Mouse (Mus musculus) adrenal gland, postnatal 0 days (tissue): ENCODE measurements around the gene Nudt2. TPM values are rescaled to one million over a fixed set of nuclear protein-coding genes. Genes with fewer than 3 reads are reported as not detected.

Experiments
- polyA plus RNA-seq: library from polyadenylated mRNA; unstranded; fragments of >200 nt; fragmentation: Nextera tagmentation; extraction: Ambion mirVana; gene quantifications from 2 replicates; pipeline ENCODE4 v1.2.1, GENCODE M21; 2015

The Nudt2 gene
- polyA plus RNA-seq = 74.3 and 75.2 TPM in 2 replicates

DNA sequence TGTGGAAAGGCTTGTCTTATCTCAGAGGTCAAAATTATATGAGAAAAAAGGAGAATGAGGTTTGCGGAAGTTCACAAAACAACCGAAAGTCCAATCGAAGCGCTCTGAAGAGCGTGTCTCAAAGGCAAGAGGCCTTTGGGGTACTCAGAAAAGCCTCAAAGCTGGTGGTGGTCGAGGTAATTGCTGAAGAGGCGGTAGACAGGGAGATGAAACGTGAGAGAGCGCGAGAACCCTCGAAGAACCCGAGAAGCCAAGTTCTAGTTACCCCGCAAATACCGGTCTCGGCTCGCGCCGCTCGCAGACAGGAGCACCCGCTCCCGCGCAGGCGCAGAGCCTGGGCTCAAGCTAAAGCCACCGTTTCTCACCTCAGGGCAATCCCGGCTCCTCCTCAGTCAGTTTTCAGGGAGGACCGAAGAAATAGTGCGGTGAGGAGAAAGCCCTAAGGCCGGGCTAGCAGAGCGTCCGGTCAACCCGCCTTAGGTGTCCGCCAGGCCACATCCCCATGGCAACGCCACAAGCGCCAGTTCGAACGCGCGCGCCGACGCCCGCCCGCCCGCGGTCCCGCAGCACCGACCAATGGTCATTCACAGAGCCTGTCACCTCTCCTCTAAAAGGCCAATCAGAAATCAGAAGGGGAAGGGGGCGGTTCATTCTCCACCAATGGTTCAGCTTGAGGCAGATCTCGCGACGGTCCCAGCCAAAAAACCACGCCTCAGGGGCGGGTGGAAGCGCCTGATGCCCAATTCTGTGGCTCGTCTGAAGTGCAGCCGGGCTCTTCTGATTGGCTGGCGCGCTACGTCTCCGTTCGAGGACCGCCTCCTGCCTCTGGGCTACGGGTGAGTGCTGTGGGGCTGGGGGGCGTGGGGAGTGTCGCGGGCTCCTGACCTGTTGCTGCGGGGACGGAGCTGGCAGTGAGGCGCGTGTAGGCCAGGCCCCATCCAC is at the start of gene Nudt2, which contains the start of gene Kif24:
TSS of gene Nudt2 (plus strand) at position 807 of the 942 bp plus-strand sequence.
TSS of gene Kif24 (minus strand) at position 543 of the 942 bp plus-strand sequence.

DNA sequence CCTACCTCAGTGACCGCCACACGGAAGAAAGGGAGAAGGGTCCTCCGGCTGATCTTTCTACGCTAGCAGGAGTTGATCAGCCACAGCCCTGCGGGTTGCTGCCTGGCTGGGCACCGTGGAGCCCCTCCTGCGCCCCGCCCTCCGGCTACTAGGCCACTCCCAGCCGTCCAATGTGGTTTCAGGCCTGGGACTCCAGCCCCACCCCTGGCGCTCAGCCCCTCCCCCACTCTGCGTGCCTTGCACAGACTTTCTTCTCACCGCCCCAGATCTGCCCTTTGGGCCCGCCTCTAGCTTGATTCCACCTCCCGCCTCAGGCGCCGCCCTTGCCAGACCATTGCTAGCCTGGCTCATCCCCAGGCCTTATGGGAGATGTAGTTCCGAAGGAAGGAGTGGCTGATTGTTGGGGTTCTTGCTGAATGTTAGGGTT is 38.0 kb downstream of the Nudt2 start, which contains the start of gene AI464131:
TSS of gene AI464131 (minus strand) at position 91 of the 427 bp plus-strand sequence.

GRCm38 (mm10) chr4:41517233-41517632 is 52.3 kb downstream of the Nudt2 start, which contains the start of gene 1110017D15Rik:
1110017D15Rik (minus strand) TSS chr4:41517333.

Other genes starting within 250 kb of the Nudt2 start
- 22.9 and 26.0 TPM in 2 replicates for gene Ubap2, start 190.0 kb upstream of the Nudt2 start, polyA plus RNA-seq
- 33.2 and 47.8 TPM in 2 replicates for gene Dcaf12, start 150.3 kb upstream of the Nudt2 start, polyA plus RNA-seq
- 37.6 and 52.5 TPM in 2 replicates for gene Ubap1, start 116.2 kb upstream of the Nudt2 start, polyA plus RNA-seq
- gene Kif24, start 264 bp upstream of the Nudt2 start, polyA plus RNA-seq = 1.8 TPM in 2 replicates
- gene AI464131, start 37.9 kb downstream of the Nudt2 start, polyA plus RNA-seq = 4.2 and 6.0 TPM in 2 replicates
- 0.41 and 1.2 TPM in 2 replicates for gene 1110017D15Rik, start 52.2 kb downstream of the Nudt2 start, polyA plus RNA-seq
- 3.8 and 6.3 TPM in 2 replicates for gene Fam219a, start 104.4 kb downstream of the Nudt2 start, polyA plus RNA-seq
- gene Dnaic1, start 104.6 kb downstream of the Nudt2 start, polyA plus RNA-seq = 0.76 and 1.5 TPM in 2 replicates
- gene Enho, start 175.2 kb downstream of the Nudt2 start, polyA plus RNA-seq = 14.2 and 24.3 TPM in 2 replicates
- gene Cntfr, start 231.9 kb downstream of the Nudt2 start, polyA plus RNA-seq = 10.2 and 20.2 TPM in 2 replicates
- gene Il11ra1, start 234.8 kb downstream of the Nudt2 start, polyA plus RNA-seq = 170 and 228 TPM in 2 replicates
- 43.9 and 57.0 TPM in 2 replicates for gene Rpp25l, start 248.4 kb downstream of the Nudt2 start, polyA plus RNA-seq